Mouse (Mus musculus) telencephalon, adult 2 months (tissue): ENCODE measurements around the gene Sh3glb2.

ENCODE experiments used
- DNase-seq: peaks from one replicate; pipeline ENCODE4 v3.0.0-alpha.2; 2011; ENCODE audit warnings: low read depth, low spot score

Sh3glb2 gene

DNA sequence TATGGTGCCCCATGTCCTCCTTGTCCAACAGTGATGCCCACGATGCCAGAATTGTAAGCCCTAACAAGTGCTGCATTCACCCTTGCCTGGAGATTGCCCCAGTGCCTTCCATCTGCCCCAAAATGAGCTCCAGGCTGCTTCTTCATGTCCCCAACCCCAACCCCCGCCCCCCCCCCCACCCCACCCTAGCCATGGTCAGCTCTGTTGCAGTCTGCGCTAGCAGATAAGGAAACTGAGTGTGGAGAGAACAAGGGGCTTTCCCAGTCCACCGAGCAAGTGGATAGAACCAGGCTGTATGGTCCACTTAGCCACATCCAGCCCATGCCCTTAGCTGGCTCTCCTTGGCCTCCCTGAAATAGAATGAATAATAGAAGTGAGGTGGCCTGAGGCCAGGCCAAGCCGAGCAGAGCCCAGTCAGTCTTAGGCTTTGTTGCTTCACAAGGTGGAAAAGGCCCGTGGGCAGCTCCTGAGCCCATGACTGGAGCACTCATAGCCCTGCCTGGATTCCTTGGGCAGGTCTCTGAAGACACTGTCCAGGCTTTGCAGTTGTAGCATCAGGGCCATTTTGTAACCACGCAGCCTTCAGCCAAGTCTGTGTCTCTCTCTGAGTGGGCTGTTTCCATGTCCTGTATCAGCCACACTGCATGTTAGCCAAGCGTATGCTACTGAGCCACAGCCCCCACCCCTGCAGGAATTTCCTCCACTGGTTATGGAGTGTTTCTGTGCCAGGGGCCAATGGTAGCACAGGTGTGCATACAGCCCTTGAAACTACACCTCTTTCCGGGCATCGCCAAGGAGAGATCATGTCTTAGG, 21.6 kb upstream of the Sh3glb2 start:
- no peak for DNase-seq

DNA sequence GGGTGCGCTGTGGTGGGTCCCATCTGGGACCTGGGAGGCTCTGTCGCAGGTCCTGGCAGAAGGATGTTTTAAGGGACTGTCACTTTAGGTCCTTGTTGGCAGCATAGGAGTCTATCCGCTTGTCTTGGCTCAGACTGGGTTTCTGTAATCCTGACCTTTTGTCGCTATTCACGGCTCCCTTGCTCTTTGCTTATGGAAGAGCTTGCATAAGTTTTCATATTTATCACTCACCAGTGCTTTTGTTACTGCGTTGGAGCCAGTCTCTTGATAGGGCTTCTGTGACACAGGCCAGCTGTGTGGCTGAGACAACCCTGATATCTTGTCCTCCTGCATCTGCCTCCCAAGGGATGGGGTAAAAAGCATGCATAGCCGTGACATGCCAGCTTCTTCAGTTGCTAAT, 20.2 kb upstream of the Sh3glb2 start:
- DNase-seq = no peak

DNA sequence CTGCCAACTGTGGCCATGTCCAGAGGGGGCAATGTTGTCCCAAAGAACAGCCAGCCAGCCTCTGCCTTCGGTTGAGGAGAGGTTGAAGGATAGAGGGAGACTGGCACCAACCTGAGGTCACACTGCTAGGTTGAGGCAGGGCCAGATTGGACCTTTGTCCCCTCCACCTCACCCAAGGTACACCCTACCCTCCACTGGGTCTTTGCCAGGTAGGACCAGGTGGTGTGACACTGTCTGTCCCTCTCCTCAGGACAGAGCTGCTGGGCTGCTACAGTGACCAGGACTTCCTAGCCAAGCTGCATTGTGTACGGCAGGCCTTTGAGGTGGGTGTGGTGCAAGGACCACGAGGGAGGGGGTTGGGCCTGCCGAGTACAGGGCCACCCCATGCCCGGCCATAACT, 18.6 kb upstream of the Sh3glb2 start:
- DNase-seq = no peak

DNA sequence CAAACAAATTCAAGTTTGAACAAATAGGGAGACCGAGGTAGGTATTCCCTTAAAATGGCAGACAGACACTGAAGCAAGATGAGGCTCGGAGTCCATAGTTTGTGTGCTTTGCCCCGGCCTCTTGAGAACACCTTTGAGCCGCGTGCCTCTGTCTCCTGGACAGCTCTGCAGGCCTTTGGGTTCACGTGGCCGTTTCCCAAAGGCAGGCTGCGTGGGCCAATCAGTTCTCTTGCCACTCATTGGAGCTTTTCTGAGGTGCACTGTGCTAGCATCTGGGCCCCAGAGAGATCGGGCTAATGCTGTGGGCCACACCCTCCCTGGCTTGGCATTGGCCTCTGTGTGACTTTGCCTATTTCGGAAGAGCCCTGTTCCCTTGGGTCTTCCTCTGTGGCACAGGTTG, 16.8 kb upstream of the Sh3glb2 start:
- DNase-seq = no peak

DNA sequence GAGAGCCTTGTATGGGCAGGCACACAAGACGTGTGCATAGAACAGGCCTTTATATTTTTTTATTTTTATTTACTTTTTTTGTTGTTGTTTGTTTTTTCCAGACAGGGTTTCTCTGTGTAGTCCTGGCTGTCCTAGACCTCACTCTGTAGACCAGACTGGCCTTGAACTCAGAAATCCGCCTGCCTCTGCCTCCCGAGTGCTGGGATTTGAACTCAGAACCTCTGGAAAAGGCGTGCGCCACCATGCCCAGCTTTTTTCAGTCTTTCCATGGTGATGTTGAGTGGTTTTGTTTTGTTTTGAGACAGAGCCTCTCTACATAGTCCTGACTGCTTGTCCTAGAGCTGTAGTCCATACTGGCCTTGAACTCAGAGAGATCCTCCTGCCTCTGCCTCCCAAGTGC, 13.6 kb upstream of the Sh3glb2 start:
- no peak for DNase-seq

DNA sequence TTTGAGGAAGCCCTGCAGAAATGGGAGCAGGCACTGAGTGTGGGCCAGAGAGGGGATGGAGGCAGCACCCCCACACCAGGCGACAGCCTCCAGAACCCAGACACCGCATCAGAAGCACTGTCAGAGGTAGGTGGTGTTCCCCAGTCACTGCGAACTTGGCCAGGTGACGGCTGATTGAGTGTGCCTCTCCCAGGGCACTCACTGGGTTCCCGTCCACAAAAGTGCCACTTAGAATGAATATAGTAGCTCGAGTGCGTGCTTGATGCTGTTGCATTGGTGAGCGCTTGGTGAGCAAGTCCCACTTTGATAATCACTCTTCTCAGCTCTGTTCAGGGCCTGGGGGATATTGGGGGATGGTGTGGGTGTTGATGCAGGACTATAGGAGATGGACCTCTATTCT, 12.4 kb upstream of the Sh3glb2 start:
- no peak for DNase-seq

DNA sequence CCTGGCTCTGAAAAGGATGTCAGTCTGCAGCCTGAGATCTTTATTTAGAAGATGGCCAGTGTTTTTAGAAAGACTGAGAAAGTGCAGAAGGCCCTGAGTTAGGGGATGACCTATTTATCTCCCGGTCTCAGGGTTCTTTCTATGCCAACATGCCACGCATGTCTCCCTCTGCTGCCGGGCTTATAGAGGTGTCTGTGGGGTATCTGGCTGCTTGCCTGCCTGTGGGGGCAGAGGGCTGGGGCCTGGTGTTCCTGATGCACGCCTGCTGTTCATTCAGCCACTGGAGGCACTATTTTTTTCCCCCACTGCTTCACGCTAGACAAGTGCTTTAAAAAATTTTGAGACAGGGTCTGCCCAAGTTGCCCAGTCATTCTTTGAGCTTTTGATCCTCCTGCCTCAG, 7.1 kb upstream of the Sh3glb2 start:
- no peak for DNase-seq

DNA sequence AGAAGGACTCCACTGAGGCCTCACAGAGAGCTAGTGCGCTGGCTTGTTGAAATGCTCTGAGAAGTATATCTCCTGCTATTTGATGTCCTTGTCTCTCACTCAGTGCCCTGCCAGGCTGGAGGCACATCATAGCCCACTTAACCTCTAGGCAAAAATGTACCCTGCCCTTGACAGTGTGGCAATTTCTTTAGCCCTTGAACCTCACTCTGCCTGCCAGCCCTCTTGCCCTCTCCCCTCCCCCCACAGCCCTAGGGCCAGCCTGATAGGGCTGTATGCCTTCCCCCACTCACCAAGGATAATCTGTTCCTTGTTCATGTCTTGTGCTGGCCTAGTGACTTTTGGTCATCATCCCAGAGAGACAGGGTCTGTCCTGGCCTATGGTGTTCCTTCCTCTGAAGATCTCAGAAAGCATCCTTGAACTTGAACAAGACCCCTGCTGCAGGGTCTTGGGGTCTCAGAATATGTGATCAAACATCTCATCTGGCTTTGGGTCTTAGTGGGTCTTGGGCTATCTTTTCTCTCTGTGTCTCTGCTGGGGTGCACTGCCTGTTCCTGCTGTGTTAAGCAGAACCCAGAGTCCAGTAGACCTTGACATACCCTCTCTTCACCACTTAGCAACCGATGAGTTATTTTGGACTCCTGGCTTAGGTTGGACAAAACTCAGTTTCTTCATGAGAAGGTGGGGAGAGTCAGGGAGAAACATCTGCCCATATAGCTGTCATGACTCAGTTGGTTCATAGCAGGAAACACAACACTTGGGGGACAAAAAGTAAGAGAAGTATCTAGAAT, 6.3 kb upstream of the Sh3glb2 start:
- no peak for DNase-seq

DNA sequence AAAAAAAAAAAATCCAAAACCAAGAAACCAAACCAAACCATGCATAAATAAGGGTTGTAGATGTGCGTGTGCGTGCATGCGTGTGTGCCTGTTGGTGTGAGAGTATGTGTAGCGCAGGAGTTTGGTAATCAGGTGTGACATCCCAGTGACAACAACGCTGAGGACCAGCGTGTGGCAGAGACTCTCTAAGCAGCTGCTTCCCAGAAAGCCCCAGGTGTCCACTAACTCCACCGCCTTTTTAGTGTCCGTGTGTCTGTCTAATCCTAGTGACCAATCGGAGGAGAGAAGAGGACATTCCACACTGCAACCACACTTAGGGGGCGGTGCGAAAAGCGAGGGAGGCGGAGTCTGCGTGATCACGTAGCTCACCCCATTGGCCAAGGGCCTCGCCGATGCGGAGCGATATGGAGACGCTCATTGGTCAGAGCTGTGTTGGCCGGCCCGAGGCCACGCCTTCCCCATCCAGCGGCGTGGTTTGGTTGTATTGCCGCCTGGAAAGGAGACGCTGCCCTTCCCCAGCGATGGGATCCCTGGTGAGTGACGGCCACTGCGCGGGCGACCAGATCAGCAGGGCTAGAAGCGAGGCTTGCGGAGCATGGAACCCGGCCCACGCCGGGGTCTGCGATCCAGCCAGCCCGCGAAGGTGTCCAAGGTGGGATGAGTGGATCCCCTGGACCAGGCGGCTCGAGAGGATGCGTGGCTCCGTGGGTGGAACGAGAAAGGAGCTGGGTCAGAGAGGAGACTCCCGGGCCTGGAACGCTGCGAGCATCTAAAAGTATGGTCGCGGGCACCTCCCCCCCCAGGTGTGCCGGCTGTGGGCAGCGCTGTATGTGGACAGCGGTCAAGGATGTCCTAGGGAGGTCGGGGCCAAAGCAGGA, 4.9 kb upstream of the Sh3glb2 start, which contains the start of gene Miga2:
Gene Miga2 (plus strand): TSS at position 461 of the 878 bp plus-strand sequence.
- DNase-seq = peak; percentile 99

DNA sequence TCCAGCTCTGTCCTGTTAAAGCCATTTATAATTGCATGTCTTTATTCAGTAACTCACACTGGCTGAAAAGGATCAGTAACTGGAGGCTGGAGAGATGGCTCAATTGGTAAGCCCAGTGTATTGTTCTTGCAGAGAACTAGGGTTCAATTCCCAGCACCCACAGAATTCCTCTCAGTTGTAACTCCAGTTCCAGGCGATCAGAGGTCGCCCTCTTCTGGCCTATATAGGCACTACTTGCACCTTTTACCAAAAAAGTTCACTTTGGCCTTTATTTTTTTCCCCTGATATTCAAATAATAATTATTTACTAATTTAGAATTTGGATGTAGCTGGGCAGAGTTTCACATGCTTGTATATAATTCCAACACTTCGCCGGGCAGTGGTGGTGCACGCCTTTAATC, 3.7 kb upstream of the Sh3glb2 start:
- no peak for DNase-seq

DNA sequence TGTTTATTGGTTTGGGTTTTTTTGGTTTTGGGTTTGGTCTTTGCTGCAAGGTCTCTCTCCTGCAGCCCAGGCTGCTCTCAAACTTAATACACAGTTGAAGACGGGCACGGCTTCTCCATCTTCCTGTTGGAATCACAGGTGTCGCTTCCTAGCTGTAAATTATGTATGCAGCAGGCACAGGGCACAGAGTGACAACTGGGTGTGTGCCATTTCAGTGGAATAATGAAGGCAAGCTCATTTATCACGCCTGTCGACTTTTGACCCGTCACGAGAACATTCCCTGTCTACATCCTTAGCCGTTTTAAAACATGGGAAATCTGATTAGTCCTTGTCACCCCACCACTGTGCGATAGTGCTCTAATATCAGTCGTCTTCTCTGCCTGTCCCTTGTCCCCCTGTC, 1.5 kb upstream of the Sh3glb2 start:
- DNase-seq = no peak

DNA sequence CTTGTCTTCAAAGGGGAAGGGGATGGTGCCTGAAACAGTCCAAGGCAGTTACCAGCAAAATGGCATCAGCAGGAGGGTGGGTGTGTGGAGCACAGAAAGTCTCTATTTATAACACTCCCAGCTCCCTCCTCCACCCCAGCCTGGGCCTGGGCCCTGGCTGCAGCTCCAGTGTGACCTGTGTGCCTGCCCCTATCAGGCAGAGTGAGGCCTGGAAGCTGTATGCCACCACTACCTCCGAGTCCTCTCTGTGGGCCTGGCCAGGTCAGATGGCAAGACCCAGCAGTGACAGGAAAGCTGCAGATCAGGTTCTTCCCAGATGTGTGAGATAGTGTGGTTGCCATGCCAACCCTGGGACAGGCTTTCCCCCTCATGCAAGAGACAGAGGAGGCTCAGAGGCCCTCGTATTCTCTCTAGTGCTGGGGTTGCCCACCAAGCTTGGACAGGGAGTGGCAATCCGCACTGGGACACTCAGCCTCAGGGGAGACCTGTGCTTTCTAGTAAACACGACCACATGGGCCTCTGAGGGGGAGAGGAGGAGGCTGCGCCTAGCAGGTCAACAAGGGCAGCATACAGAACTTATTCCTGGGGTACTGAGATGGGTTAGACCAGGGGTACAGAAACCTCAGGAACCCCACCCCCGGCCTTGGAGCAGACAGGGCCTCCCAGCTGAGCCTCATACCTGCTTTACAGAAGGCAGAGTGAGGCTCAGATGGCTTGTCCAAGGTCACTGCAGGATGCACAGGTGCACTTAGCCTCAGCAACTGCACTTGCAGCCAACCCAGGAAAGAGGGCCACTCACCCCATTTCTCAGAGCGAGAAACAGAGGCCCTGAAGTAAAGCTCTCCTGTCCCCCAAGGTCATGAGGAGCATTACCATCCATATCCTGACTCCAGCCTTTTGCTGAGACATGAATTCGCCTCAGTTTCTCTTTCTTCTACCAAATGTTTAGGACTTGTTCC, 1.3 kb downstream of the Sh3glb2 start:
- no peak for DNase-seq

DNA sequence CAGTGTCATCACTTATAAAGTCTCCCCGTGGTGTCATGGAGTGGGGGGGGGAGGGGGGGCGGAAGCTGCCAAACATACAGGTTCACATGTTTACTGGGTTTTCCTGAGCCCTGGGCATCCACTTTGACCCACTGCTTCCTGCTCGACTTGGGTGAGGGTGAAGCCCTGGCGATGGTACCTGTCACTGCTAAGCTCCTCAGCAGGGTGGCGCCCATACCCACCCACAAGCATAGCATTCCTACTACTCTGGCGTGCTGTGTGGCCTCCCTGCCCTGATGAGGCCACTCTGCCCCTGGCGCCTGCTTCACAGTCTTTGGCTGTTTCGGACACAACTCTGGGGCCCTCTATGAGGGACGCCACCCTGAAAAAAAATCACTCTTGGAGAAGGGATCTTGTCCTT, 2.2 kb downstream of the Sh3glb2 start:
- DNase-seq = no peak

DNA sequence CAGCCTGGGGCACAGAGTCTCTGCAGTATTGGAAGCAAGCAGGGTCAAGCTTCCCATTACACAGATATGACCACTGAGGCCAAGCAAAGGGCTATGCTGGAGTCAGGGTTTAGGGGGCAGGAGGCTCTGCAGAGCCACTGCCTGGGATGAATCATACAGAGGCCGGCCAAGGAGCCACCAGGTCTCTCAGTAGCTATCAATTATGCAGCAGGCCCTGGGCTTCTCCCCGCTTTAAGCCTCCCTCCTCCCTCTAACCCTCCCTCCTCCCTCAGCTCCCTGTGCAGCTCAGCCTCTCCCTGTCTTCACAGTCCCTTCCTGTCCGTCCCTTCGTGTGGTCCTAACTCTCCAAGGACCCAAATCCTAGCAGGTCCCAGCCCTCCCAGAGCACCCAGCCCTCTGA, 2.9 kb downstream of the Sh3glb2 start:
- no peak for DNase-seq

DNA sequence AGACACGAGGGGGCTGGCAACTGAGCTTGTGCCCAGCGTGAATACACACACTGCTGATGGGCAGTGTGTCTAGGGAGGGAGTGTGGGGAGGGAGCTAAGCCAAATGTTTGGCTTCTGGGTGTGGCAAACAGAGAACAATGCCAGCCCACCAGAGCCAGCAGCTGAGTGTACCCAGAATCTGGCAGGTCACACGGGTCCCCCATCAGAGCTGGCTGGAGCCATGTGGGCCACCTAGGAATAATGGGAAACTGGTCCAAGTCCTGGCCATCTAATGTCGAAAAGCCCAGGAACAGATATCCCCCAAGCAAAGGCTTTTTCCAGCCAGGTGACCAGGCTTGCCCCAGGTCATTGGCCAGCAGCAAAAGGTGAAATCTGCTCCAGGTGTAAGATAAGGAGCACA, 3.3 kb downstream of the Sh3glb2 start:
- no peak for DNase-seq

DNA sequence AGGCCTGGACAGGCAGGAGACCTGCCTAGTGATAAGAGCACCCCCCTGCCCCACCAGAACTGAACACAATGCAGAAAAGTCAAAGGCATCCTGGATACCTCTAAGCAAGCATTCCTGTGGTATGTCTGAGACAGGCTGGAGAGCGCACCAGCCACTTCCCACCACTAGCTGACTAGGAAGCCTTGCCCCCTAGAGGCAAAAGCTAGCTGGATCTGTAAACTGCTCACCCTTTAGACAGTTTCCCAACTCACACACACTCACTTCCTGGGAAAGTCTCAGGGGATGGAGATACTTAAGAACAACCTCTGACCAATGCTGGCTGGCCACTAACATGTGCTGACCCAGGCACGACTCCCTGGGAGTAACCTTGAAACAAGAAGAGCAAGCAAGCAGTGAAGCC, 8.0 kb downstream of the Sh3glb2 start:
- DNase-seq = no peak

DNA sequence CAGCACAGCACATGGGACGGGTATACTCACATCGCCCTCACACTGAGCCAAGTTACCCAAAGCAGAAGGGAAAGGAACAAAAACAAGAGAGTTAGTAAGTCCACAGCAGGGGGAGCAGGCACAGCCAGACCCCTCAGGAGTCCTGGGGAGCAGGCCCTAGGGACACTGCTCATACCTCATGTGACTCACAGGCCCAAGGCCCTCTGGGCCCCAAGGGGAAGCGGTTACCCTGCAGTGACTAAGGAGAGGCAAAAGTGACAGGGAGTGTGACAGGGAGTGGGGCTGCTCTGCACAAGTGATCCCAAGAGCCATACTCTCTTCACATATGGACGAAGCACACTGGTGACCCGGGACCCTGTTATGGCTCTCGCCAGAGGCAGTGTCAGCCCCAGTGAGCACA, 9.9 kb downstream of the Sh3glb2 start:
- no peak for DNase-seq

DNA sequence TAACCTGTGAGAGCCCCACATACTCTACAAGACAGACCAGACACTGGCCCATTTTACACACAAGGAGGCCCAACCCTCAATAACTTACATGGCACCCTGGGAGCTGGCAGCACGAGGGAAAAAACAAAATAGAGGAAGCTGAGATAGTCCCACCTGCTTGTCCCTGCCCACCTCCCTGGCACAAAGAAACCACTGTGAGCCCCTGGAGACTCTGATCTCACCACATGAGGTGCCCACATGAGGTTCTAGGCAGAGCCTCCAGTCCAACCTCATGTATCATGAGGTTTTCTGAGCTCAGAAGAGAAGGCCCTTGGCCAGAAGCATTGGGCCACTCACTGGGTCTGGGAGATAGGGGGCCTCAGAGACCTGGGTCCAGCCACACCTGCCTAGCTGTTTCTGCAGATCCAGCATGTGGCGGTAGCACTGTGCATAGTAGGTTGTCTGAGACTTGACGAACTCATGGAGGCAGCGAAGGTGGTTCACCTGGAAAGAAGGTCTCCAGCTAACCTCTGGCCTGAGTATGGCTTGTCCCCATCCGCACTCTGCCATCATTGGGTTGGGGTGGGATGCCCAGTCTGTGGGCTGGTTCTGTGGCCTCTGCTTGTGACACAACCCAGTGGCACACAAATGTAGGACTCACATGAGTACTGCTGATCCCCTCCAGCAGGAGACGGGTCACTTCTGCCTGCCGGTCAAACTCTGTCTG, 13.0 kb downstream of the Sh3glb2 start:
- no peak for DNase-seq

DNA sequence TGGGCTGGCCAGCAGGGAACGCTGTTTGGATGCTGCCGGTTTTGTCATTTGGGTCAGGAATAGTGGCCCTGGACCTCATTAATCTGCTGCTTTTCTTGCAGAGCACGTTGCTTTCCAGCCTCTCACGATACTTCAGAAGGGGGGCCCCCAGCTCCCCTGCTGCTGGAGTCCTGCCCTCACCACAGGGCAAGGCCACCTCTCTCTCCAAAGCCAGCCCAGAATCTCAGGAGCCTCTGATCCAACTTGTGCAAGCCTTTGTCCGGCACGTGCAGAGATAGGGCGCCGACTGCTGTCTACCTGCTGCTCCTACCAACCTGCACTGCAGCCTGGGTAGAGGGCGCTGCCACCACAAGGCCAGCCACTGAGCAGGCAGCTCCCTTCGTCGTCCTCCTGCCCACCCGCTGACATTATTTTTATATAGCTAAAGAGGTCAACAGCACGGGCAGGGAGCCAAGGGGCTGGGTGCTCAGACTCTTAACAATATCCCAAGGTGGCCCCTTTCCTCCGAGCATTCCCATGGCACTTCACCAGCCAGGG, 15.5 kb downstream of the Sh3glb2 start:
- DNase-seq = no peak

DNA sequence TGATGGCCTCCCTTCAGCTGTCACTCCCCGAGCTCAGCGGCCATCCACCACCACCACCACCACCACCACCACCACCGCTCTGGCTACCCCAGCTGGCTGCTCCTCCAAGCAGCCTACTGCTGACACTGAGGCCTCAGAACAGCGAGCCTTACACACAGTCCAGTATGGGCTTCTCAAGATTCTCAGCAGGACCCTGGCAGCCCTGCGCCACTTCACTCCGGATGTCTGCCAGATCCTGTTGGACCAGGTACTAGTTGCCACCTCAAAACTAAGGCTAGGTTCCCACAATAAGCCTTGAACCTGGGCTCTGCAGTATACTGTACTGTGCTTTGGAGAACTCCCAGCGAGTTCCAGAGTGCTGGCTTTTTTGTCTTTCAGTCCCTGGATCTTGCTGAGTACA, 16.6 kb downstream of the Sh3glb2 start:
- DNase-seq = no peak
